Mouse (Mus musculus) spleen, adult 2 months (tissue): ENCODE measurements around the gene Myo1h.

Experiments
- CTCF ChIP-seq: fragments of 200-500 bp; IDR thresholded peaks from 2 replicates; pipeline ENCODE4 v1.5.1; 2011; ENCODE audit warnings: mild to moderate bottlenecking, inconsistent platforms; ENCODE audit not compliant: insufficient read depth, insufficient read length, insufficient replicate concordance; ENCODE audit errors: extremely low read depth
- POLR2A ChIP-seq: fragments of 200-500 bp; IDR thresholded peaks from 2 replicates; pipeline ENCODE4 v1.6.1; 2011; ENCODE audit warnings: low read depth, low read length, inconsistent platforms

- TF ChIP-seq POLR2A (no peak), CTCF (no peak)
These were observed 14.2 kb downstream of the Myo1h start for GRCm38 (mm10) chr5:114303166-114303565.
